Mouse (Mus musculus): Measurements from ENCODE around the gene Sbds. TPM values are rescaled to one million over a fixed set of nuclear protein-coding genes. Genes with fewer than 3 reads are reported as not detected.
A peak's percentile ranks its signal among the peaks of the same experiment; 100 is the strongest.

Sbds gene
- polyA plus RNA-seq, 1 experiment from 2014 or later, result 55.0 TPM

GRCm38 (mm10) chr5:130283079-130283732, 27.9 kb upstream of the Sbds start:
- H3K27me3 ChIP-seq, result no peaks in the 10 kb centered on the region
- H3K27ac ChIP-seq, result no peak overlapping the region
- WGBS (ENCODE audit: insufficient replicate concordance), result 80% methylated on average over 9 of the region's 9 CpGs
- no peak overlapping the region for H3K4me2 ChIP-seq
- ATAC-seq (ENCODE audit: low read depth) (no peak), DNase-seq (no peak)
- H3K4me3 ChIP-seq (replicated peaks), result no peak overlapping the region
- H3K36me3 ChIP-seq, result peaks cover 91% of the 10 kb centered on the region
- H3K9me3 ChIP-seq (replicated peaks), result 0 out of 2 replicates have a peak, but pooled peaks cover 4% of the 10 kb centered on the region
- H3K9ac ChIP-seq, result no peak overlapping the region
- H3K4me1 ChIP-seq (replicated peaks), result no peaks in the 10 kb centered on the region

GRCm38 (mm10) chr5:130278011-130278472, 22.7 kb upstream of the Sbds start:
- ATAC-seq (ENCODE audit: low read depth), result no peak
- 46% methylated on average over 7 of the region's 7 CpGs for WGBS (ENCODE audit: insufficient replicate concordance)

GRCm38 (mm10) chr5:130275509-130275908, 20.2 kb upstream of the Sbds start:
- 0 out of 2 replicates have a peak, but pooled peaks cover 3% of the 10 kb centered on the region for H3K4me1 ChIP-seq (replicated peaks)
- no peak overlapping the region for H3K27ac ChIP-seq
- H3K4me2 ChIP-seq, result no peak overlapping the region
- no peak overlapping the region for H3K9ac ChIP-seq
- WGBS (ENCODE audit: insufficient replicate concordance), result 52% methylated on average over 4 of the region's 4 CpGs
- no peak overlapping the region for H3K4me3 ChIP-seq (replicated peaks)
- H3K27me3 ChIP-seq, result no peaks in the 10 kb centered on the region
- H3K36me3 ChIP-seq, result peaks cover 88% of the 10 kb centered on the region
- no peak for DNase-seq
- no peak for ATAC-seq (ENCODE audit: low read depth)
- no peaks in the 10 kb centered on the region for H3K9me3 ChIP-seq (replicated peaks)

More at GRCm38 (mm10) chr5:130278011-130278472, 22.7 kb upstream of the Sbds start:
- Histone ChIP-seq H3K27ac (no peak overlapping the region), H3K27me3 (no peaks in the 10 kb centered on the region), H3K4me2 (no peak overlapping the region), H3K36me3 (peaks cover 89% of the 10 kb centered on the region), H3K4me1 (replicated peaks) (0 out of 2 replicates have a peak, but pooled peaks cover 3% of the 10 kb centered on the region), H3K4me3 (replicated peaks) (no peak overlapping the region), H3K9ac (no peak overlapping the region), H3K9me3 (replicated peaks) (no peaks in the 10 kb centered on the region)
- DNase-seq, result no peak

GRCm38 (mm10) chr5:130273046-130273445, 17.7 kb upstream of the Sbds start:
- H3K27me3 ChIP-seq, result no peaks in the 10 kb centered on the region
- ATAC-seq (ENCODE audit: low read depth) (no peak), DNase-seq (no peak)
- H3K9me3 ChIP-seq (replicated peaks), result no peaks in the 10 kb centered on the region
- 91% methylated on average over 6 of the region's 6 CpGs for WGBS (ENCODE audit: insufficient replicate concordance)
- H3K36me3 ChIP-seq, result peaks cover 86% of the 10 kb centered on the region
- H3K4me3 ChIP-seq (replicated peaks), result no peak overlapping the region
- no peak overlapping the region for H3K9ac ChIP-seq
- 0 out of 2 replicates have a peak, but pooled peaks cover 3% of the 10 kb centered on the region for H3K4me1 ChIP-seq (replicated peaks)
- H3K4me2 ChIP-seq, result no peak overlapping the region
- no peak overlapping the region for H3K27ac ChIP-seq

- Histone ChIP-seq H3K27ac (no peak overlapping the region), H3K27me3 (no peaks in the 10 kb centered on the region), H3K4me2 (no peak overlapping the region), H3K9me3 (replicated peaks) (no peaks in the 10 kb centered on the region), H3K4me1 (replicated peaks) (no peaks in the 10 kb centered on the region), H3K4me3 (replicated peaks) (no peak overlapping the region), H3K9ac (no peak overlapping the region), H3K36me3 (peaks cover 86% of the 10 kb centered on the region)
- ATAC-seq (ENCODE audit: low read depth), result no peak
- no peak for DNase-seq
- WGBS (ENCODE audit: insufficient replicate concordance), result 81% methylated on average over 1 of the region's 1 CpGs
These were observed 17.0 kb upstream of the Sbds start for GRCm38 (mm10) chr5:130272344-130272743.

GRCm38 (mm10) chr5:130268976-130269375, 13.6 kb upstream of the Sbds start:
- Histone ChIP-seq H3K9ac (no peak overlapping the region), H3K4me1 (replicated peaks) (peaks cover 23% of the 10 kb centered on the region), H3K4me2 (no peak overlapping the region), H3K4me3 (replicated peaks) (no peak overlapping the region), H3K27ac (no peak overlapping the region), H3K9me3 (replicated peaks) (no peaks in the 10 kb centered on the region), H3K36me3 (peaks cover 90% of the 10 kb centered on the region), H3K27me3 (no peaks in the 10 kb centered on the region)
- DNase-seq, result no peak
- WGBS (ENCODE audit: insufficient replicate concordance), result 79% methylated on average over 11 of the region's 11 CpGs
- ATAC-seq (ENCODE audit: low read depth), result no peak

GRCm38 (mm10) chr5:130267316-130267715, 12.0 kb upstream of the Sbds start:
- peaks cover 24% of the 10 kb centered on the region for H3K4me1 ChIP-seq (replicated peaks)
- no peak overlapping the region for H3K4me3 ChIP-seq (replicated peaks)
- no peaks in the 10 kb centered on the region for H3K9me3 ChIP-seq (replicated peaks)
- peak; percentile 40; the same call in 1 of the 2 replicates for ATAC-seq (ENCODE audit: low read depth)
- H3K36me3 ChIP-seq, result peaks cover 84% of the 10 kb centered on the region
- H3K27me3 ChIP-seq, result no peaks in the 10 kb centered on the region
- no peak overlapping the region for H3K27ac ChIP-seq
- H3K4me2 ChIP-seq, result no peak overlapping the region
- H3K9ac ChIP-seq, result no peak overlapping the region
- WGBS (ENCODE audit: insufficient replicate concordance), result 86% methylated on average over 1 of the region's 1 CpGs
- DNase-seq, result no peak

GRCm38 (mm10) chr5:130266651-130267050, 11.3 kb upstream of the Sbds start:
- Histone ChIP-seq H3K27me3 (no peaks in the 10 kb centered on the region), H3K9me3 (replicated peaks) (no peaks in the 10 kb centered on the region), H3K4me3 (replicated peaks) (no peak overlapping the region), H3K27ac (0 out of 2 replicates have a peak overlapping the region, but pooled peaks have one; percentile 8), H3K9ac (no peak overlapping the region), H3K4me2 (no peak overlapping the region), H3K36me3 (peaks cover 78% of the 10 kb centered on the region), H3K4me1 (replicated peaks) (peaks cover 24% of the 10 kb centered on the region)
- ATAC-seq (ENCODE audit: low read depth) (peak; percentile 80), DNase-seq (peak; percentile 57)
- 51% methylated on average over 7 of the region's 7 CpGs for WGBS (ENCODE audit: insufficient replicate concordance)

GRCm38 (mm10) chr5:130264433-130265005, 9.2 kb upstream of the Sbds start:
- Histone ChIP-seq H3K27me3 (no peaks in the 10 kb centered on the region), H3K36me3 (peaks cover 68% of the 10 kb centered on the region), H3K27ac (no peak overlapping the region; the same call in 1 of the 2 replicates), H3K4me2 (no peak overlapping the region), H3K4me1 (replicated peaks) (peaks cover 24% of the 10 kb centered on the region), H3K9me3 (replicated peaks) (no peaks in the 10 kb centered on the region), H3K4me3 (replicated peaks) (no peak overlapping the region), H3K9ac (no peak overlapping the region)
- no peak for DNase-seq
- ATAC-seq (ENCODE audit: low read depth), result no peak
- 78% methylated on average over 6 of the region's 6 CpGs for WGBS (ENCODE audit: insufficient replicate concordance)

GRCm38 (mm10) chr5:130263454-130263853, 8.1 kb upstream of the Sbds start:
- no peak for ATAC-seq (ENCODE audit: low read depth)
- Histone ChIP-seq H3K27ac (no peak overlapping the region), H3K9me3 (replicated peaks) (no peaks in the 10 kb centered on the region), H3K27me3 (no peaks in the 10 kb centered on the region), H3K4me2 (no peak overlapping the region), H3K36me3 (peaks cover 58% of the 10 kb centered on the region), H3K9ac (no peak overlapping the region), H3K4me3 (replicated peaks) (no peak overlapping the region), H3K4me1 (replicated peaks) (peaks cover 24% of the 10 kb centered on the region)
- 75% methylated on average over 11 of the region's 11 CpGs for WGBS (ENCODE audit: insufficient replicate concordance)
- no peak for DNase-seq

- H3K36me3 ChIP-seq, result peaks cover 24% of the 10 kb centered on the region
- H3K27ac ChIP-seq, result peak overlapping the region; percentile 79
- WGBS (ENCODE audit: insufficient replicate concordance), result 6% methylated on average over 8 of the region's 8 CpGs
- H3K9me3 ChIP-seq (replicated peaks), result no peaks in the 10 kb centered on the region
- no peak for ATAC-seq (ENCODE audit: low read depth)
- H3K4me2 ChIP-seq, result peak overlapping the region; percentile 85
- H3K27me3 ChIP-seq, result no peaks in the 10 kb centered on the region
- peaks cover 34% of the 10 kb centered on the region for H3K4me1 ChIP-seq (replicated peaks)
- no peak for DNase-seq
- H3K9ac ChIP-seq, result peak overlapping the region; percentile 84
- H3K4me3 ChIP-seq (replicated peaks), result peak overlapping the region; percentile 83
These were observed 2.0 kb upstream of the Sbds start for GRCm38 (mm10) chr5:130257303-130257702.

Data from liver, embryonic 13.5 days (tissue).